Mouse (Mus musculus) testis, adult 2 months (tissue): ENCODE data around the gene Ednrb.

Experiments used
- CTCF ChIP-seq: fragments of 200-500 bp; IDR thresholded peaks from 2 replicates; pipeline ENCODE4 v1.5.1; 2012; ENCODE audit warnings: low read depth, mild to moderate bottlenecking, inconsistent platforms, low read length, moderate library complexity; ENCODE audit not compliant: control insufficient read depth, insufficient read depth, insufficient replicate concordance
- POLR2A ChIP-seq: fragments of 200-500 bp; IDR thresholded peaks from 2 replicates; pipeline ENCODE4 v1.6.1; 2012; ENCODE audit warnings: low read depth, mild to moderate bottlenecking, inconsistent platforms, low read length, moderate library complexity; ENCODE audit not compliant: control insufficient read depth

DNA sequence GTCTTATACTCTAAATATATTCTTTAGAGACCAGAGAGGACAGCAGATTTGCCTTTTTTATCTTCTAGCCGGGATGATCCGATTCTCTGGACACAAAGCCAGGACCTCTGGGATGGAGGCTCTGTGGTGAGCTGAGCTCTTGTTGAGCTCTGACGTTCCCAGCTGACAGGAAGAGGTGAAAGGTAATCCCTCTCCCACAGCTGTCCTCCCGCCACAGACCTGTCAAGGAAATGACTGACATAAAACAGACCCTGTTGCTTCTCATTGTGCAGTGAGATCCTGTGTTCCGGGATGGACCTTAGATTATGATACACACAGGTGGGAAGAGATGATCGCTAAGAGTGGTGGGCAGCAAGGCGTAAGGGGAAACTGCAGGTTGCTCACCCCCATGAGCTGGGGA lies 9.6 kb downstream of the Ednrb start:
- TF ChIP-seq CTCF (no peak), POLR2A (no peak)
